Mouse (Mus musculus): ENCODE measurements at regions not wholly inside any gene's neighbourhood (a gene's known extent, or its start where the extent isn't known, plus 50 kb on each side); places are given as distances from the start of the nearest gene placed in this dataset.
A peak's percentile ranks its signal among the peaks of the same experiment; 100 is the strongest.

- Histone ChIP-seq H3K27ac (ENCODE audit: control insufficient read depth, insufficient read depth, low read depth, low read length) (no peak overlapping the region), H3K27me3 (ENCODE audit: control insufficient read depth, insufficient read depth, low read length) (no peaks in the 10 kb centered on the region), H3K4me1 (ENCODE audit: control insufficient read depth, insufficient read depth, low read length) (no peaks in the 10 kb centered on the region), H3K4me3 (ENCODE audit: control insufficient read depth, low read depth, low read length) (no peak overlapping the region), H3K36me3 (ENCODE audit: control insufficient read depth, insufficient read depth, low read length) (no peaks in the 10 kb centered on the region)
- TF ChIP-seq CTCF (IDR thresholded peaks at IDR 0.05; ENCODE audit: control insufficient read depth, insufficient read depth, insufficient replicate concordance, low read depth, low read length) (no peak), POLR2A (IDR thresholded peaks at IDR 0.05; ENCODE audit: control insufficient read depth, low read depth, low read length) (no peak)
These were observed 417.5 kb downstream of the Ate1 start for GRCm38 (mm10) chr7:130102671-130103070.

- no peaks in the 10 kb centered on the region for H3K27me3 ChIP-seq (ENCODE audit: control insufficient read depth, insufficient read depth, low read length)
- TF ChIP-seq CTCF (IDR thresholded peaks at IDR 0.05; ENCODE audit: control insufficient read depth, insufficient read depth, insufficient replicate concordance, low read depth, low read length) (no peak), POLR2A (IDR thresholded peaks at IDR 0.05; ENCODE audit: control insufficient read depth, low read depth, low read length) (no peak)
- no peak overlapping the region for H3K27ac ChIP-seq (ENCODE audit: control insufficient read depth, insufficient read depth, low read depth, low read length)
- H3K36me3 ChIP-seq (ENCODE audit: control insufficient read depth, insufficient read depth, low read length), result no peaks in the 10 kb centered on the region
- no peak overlapping the region for H3K4me3 ChIP-seq (ENCODE audit: control insufficient read depth, low read depth, low read length)
- no peaks in the 10 kb centered on the region for H3K4me1 ChIP-seq (ENCODE audit: control insufficient read depth, insufficient read depth, low read length)
These were observed 413.2 kb downstream of the Ate1 start for GRCm38 (mm10) chr7:130106961-130107360.

- Histone ChIP-seq H3K27ac (ENCODE audit: control insufficient read depth, insufficient read depth, low read depth, low read length) (no peak overlapping the region), H3K4me1 (ENCODE audit: control insufficient read depth, insufficient read depth, low read length) (no peaks in the 10 kb centered on the region), H3K27me3 (ENCODE audit: control insufficient read depth, insufficient read depth, low read length) (no peaks in the 10 kb centered on the region), H3K36me3 (ENCODE audit: control insufficient read depth, insufficient read depth, low read length) (no peaks in the 10 kb centered on the region), H3K4me3 (ENCODE audit: control insufficient read depth, low read depth, low read length) (no peak overlapping the region)
- no peak for TF ChIP-seq POLR2A (IDR thresholded peaks at IDR 0.05; ENCODE audit: control insufficient read depth, low read depth, low read length)
- TF ChIP-seq CTCF (IDR thresholded peaks at IDR 0.05; ENCODE audit: control insufficient read depth, insufficient read depth, insufficient replicate concordance, low read depth, low read length), result 0 out of 2 replicates have a peak, but pooled peaks have one; percentile 3
These were observed 411.8 kb downstream of the Ate1 start for GRCm38 (mm10) chr7:130108362-130108761.
